Mouse (Mus musculus) C2C12 (cell line): ENCODE measurements around the gene Sez6l.

Experiments
- CEBPB ChIP-seq: IDR thresholded peaks from one replicate; pipeline ENCODE4 v1.6.1; 2011; ENCODE audit warnings: low read depth, mild to moderate bottlenecking, control low read depth, moderate library complexity
- CTCF ChIP-seq: IDR thresholded peaks from one replicate; pipeline ENCODE4 v1.5.1; 2011; ENCODE audit not compliant: control insufficient read depth, insufficient read depth, insufficient read length
- MAX ChIP-seq: IDR thresholded peaks from one replicate; pipeline ENCODE4 v1.6.1; 2011; ENCODE audit warnings: mild to moderate bottlenecking, control low read depth
- MYOD1 ChIP-seq: IDR thresholded peaks from one replicate; pipeline ENCODE4 v1.6.1; 2011; ENCODE audit warnings: low read depth; ENCODE audit not compliant: control insufficient read depth, insufficient read length
- USF1 ChIP-seq: IDR thresholded peaks from one replicate; pipeline ENCODE4 v1.6.1; 2011; ENCODE audit warnings: low read depth, mild to moderate bottlenecking, control low read depth, moderate library complexity

DNA sequence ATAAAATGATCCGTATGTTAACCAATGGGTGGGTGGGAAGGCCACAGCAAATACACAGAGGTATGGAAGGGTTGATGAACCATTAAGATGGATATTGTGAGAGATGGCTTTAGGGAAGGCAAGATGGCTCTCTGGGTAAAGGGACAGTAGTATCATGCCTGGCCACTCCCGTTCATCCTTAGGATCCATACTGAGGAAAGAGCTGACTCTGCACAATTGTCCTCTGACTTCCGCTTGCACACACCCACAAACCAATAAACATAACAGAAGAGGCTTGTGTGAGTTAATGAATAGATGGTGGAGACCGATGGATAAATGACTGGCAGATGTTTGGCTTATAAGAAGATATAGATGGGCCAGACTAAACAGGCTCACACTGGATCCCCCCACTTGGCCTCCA lies 19.6 kb downstream of the Sez6l start:
- TF ChIP-seq USF1 (no peak), CTCF (no peak), MYOD1 (no peak), CEBPB (no peak), MAX (no peak)
